In the genomic region with DNA sequence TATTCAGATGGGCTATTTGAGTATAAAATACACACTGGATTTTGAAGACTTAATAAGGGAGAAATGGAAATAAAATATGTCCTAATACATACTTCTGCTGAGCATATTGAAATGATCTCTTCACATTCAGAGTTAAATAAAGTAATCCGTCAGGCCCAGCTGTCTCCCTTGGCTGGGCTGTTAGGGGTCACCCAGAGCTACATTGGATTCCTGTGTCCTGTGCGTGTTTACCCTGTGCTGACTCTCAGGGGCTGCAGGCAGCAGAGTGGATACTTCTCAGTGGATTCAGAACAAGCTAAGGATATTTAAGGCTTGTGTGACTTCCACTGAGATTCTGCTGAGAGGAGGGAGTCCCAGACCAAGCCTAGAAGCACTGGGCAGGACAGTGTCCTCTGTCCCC, we compare ENCODE assay signal across 23 mouse cellular contexts.
"Had no signal": no experiment of that assay in that cellular context is flagged by ENCODE, and none has a peak within 500 bp of the region (broad histone marks: within the 10 kb centered on the region; RNA-seq: fewer than 3 reads in every experiment).

No protein-coding gene starts in this region.

- H3K9ac ChIP-seq: forebrain, embryonic 15.5 days; forebrain, postnatal 0 days; heart, embryonic 13.5 days; heart, embryonic 15.5 days; hindbrain, embryonic 13.5 days; hindbrain, embryonic 15.5 days; limb, embryonic 13.5 days had no signal

- H3K9me3 ChIP-seq: forebrain, embryonic 15.5 days; heart, embryonic 13.5 days; heart, embryonic 15.5 days; hindbrain, embryonic 13.5 days; hindbrain, embryonic 15.5 days; limb, embryonic 13.5 days had no signal

- DNase-seq: forebrain, postnatal 0 days; gastrocnemius, postnatal 14 days; gastrocnemius, postnatal 36 days; heart, adult 2 months; heart, postnatal 14 days; heart, postnatal 36 days; kidney, adult 11 months; kidney, adult 2 months; kidney, adult 9 months; kidney, postnatal 14 days; kidney, postnatal 36 days; layer of hippocampus, adult 9-11 months; layer of hippocampus, postnatal 36 days; left cerebral cortex, postnatal 4 days had no signal

- H3K27me3 ChIP-seq: forebrain, embryonic 15.5 days; heart, embryonic 13.5 days; heart, embryonic 15.5 days; hindbrain, embryonic 15.5 days had no signal

- H3K36me3 ChIP-seq: forebrain, embryonic 15.5 days; heart, embryonic 13.5 days; heart, embryonic 15.5 days; hindbrain, embryonic 13.5 days; hindbrain, embryonic 15.5 days; limb, embryonic 13.5 days had no signal

- H3K4me1 ChIP-seq: forebrain, embryonic 15.5 days; hindbrain, embryonic 13.5 days; hindbrain, embryonic 15.5 days; limb, embryonic 13.5 days had no signal

- H3K4me2 ChIP-seq: forebrain, embryonic 15.5 days; heart, embryonic 11.5 days; heart, embryonic 13.5 days; heart, embryonic 15.5 days; hindbrain, embryonic 13.5 days; hindbrain, embryonic 15.5 days; limb, embryonic 13.5 days had no signal

- ATAC-seq: forebrain, embryonic 15.5 days; forebrain, postnatal 0 days; hindbrain, postnatal 0 days; intestine, embryonic 16.5 days had no signal

- H3K27ac ChIP-seq: forebrain, embryonic 15.5 days; heart, adult 2 months; heart, embryonic 13.5 days; heart, embryonic 15.5 days; hindbrain, embryonic 13.5 days; hindbrain, embryonic 15.5 days; hindbrain, postnatal 0 days; limb, embryonic 13.5 days had no signal

- H3K4me3 ChIP-seq: forebrain, embryonic 15.5 days; heart, adult 2 months; heart, embryonic 13.5 days; heart, embryonic 15.5 days; hindbrain, embryonic 13.5 days; hindbrain, embryonic 15.5 days; limb, embryonic 13.5 days had no signal
